Mouse (Mus musculus) neural tube, embryonic 10.5 days (tissue): ENCODE data around the gene Foxp2.

Experiments
- DNase-seq: peaks from one replicate; pipeline ENCODE4 v3.0.0-alpha.2; 2017; ENCODE audit warnings: low spot score; ENCODE audit errors: extremely low spot score

Foxp2 gene

GRCm38 (mm10) chr6:14901183-14901970 lies at the start of gene Foxp2:
Gene Foxp2, plus strand, starts transcription at chr6:14901349.
- peak; percentile 82 for DNase-seq

GRCm38 (mm10) chr6:14885199-14885598 lies 15.9 kb upstream of the Foxp2 start:
- no peak for DNase-seq

GRCm38 (mm10) chr6:14897028-14897427 lies 4.1 kb upstream of the Foxp2 start:
- no peak for DNase-seq

GRCm38 (mm10) chr6:14898096-14898855 lies 2.9 kb upstream of the Foxp2 start:
- peak; percentile 87 for DNase-seq

- peak; percentile 47 for DNase-seq
Measured at GRCm38 (mm10) chr6:14899021-14899610, 2.0 kb upstream of the Foxp2 start.

- peak; percentile 69 for DNase-seq
Measured at GRCm38 (mm10) chr6:14899936-14900578, 1.1 kb upstream of the Foxp2 start.

- DNase-seq, result peak; percentile 85
Measured at GRCm38 (mm10) chr6:14900579-14901021, 549 bp upstream of the Foxp2 start.

GRCm38 (mm10) chr6:14901971-14902670 lies 972 bp downstream of the Foxp2 start:
- DNase-seq, result peak; percentile 43

- peak; percentile 26 for DNase-seq
Measured at GRCm38 (mm10) chr6:14903271-14903965, 2.3 kb downstream of the Foxp2 start.

- no peak for DNase-seq
Measured at GRCm38 (mm10) chr6:14915066-14915465, 13.9 kb downstream of the Foxp2 start.

- DNase-seq, result no peak
Measured at GRCm38 (mm10) chr6:14922704-14923103, 21.6 kb downstream of the Foxp2 start.

- no peak for DNase-seq
Measured at GRCm38 (mm10) chr6:14924976-14925489, 23.9 kb downstream of the Foxp2 start.

- DNase-seq, result no peak
Measured at GRCm38 (mm10) chr6:14951060-14951459, 49.9 kb downstream of the Foxp2 start.

- DNase-seq, result no peak
Measured at GRCm38 (mm10) chr6:14952731-14953130, 51.6 kb downstream of the Foxp2 start.

GRCm38 (mm10) chr6:14977042-14977441 lies 75.9 kb downstream of the Foxp2 start:
- no peak for DNase-seq

GRCm38 (mm10) chr6:14978201-14978600 lies 77.1 kb downstream of the Foxp2 start:
- no peak for DNase-seq

- no peak for DNase-seq
Measured at GRCm38 (mm10) chr6:15008113-15008512, 107.0 kb downstream of the Foxp2 start.

- DNase-seq, result no peak
Measured at GRCm38 (mm10) chr6:15028488-15028887, 127.3 kb downstream of the Foxp2 start.

- no peak for DNase-seq
Measured at GRCm38 (mm10) chr6:15029446-15030125, 128.4 kb downstream of the Foxp2 start.

GRCm38 (mm10) chr6:15063246-15063645 lies 162.1 kb downstream of the Foxp2 start:
- DNase-seq, result no peak
